Mouse (Mus musculus): ENCODE results near the gene Hmga1. TPM values are rescaled to one million over a fixed set of nuclear protein-coding genes. Genes with fewer than 3 reads are reported as not detected.

The Hmga1 gene
- 127 and 151 TPM in 2 replicates for polyA plus RNA-seq (2012; rRNA removed)

DNA sequence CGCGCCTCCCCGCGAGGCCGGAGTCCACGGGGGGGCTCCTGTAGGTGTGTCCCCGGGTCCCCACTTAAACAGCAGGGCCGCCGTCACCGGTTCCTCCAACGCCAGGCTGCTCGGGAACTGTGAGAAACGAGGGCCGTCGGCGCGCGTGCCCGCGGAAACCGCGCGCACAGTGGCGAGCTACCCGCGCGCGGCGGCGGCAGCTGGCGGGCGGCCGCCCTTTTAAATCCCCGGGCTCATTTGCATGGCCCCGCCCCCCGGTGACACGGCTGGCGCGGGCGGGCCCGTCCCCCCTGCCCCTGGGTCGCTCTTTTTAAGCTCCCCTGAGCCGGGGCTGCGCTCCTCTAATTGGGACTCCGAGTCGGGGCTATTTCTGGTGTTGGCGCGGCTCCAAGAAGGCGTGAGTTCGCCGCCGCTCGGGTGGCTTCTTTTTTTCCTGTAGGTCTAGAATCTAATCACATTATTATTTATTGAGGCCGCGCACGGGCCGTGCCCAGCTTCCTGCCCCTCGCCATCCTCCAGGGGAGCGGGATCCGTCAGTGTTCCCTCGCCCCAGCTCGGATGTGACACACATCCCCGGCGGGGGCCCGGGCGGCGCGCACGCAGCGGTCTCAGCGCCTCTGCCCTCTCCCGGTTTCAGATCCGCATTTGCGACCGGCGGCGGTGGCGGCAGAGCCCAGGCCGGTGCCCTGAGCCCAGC, at the start of gene Hmga1:
TSS of gene Hmga1 (plus strand) at position 183 of the 697 bp plus-strand sequence.

DNA sequence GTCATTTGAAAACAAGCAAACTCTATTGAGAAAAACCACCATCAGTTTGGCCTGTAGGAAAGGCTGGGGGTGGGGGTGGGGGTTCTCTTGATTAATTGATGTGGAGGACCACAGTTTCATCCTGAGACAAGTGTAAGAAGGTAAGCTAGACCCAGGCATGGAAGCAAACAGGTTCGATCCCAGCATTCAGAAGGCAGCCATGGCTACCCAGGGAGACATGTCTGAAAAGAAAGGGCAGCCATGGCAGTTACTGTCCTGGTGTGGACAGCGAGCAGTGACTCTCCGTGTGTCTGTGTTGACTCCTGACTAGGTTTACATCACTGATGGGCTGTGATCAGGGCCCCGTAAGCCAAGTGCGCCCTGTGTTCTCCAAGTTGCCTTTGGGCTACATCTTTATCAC, 35.0 kb upstream of the Hmga1 start, which contains the start of gene Grm4:
TSS of gene Grm4 (minus strand) at position 101 of the 400 bp plus-strand sequence.

GRCm38 (mm10) chr17:27565163-27565941, 9.1 kb downstream of the Hmga1 start, which contains the start of gene AI413582:
AI413582 (minus strand) TSS chr17:27565756.

Other genes starting within 250 kb of the Hmga1 start
- 0.21 and 0.72 TPM in 2 replicates for gene Grm4, start 35.1 kb upstream of the Hmga1 start, polyA plus RNA-seq (2012; rRNA removed)
- 57.5 and 66.6 TPM in 2 replicates for gene AI413582, start 9.3 kb downstream of the Hmga1 start, polyA plus RNA-seq (2012; rRNA removed)
- 76.6 and 85.3 TPM in 2 replicates for gene Nudt3, start 67.0 kb downstream of the Hmga1 start, polyA plus RNA-seq (2012; rRNA removed)
- gene RPS10-NUDT3, start 78.7 kb downstream of the Hmga1 start, polyA plus RNA-seq (2012; rRNA removed) = not detected in 2 replicates
- gene Rps10, start 80.2 kb downstream of the Hmga1 start, polyA plus RNA-seq (2012; rRNA removed) = 1,367 and 1,444 TPM in 2 replicates
- gene Pacsin1, start 99.0 kb downstream of the Hmga1 start, polyA plus RNA-seq (2012; rRNA removed) = 1.9 and 2.5 TPM in 2 replicates
- 330 and 353 TPM in 2 replicates for gene Spdef, start 172.5 kb downstream of the Hmga1 start, polyA plus RNA-seq (2012; rRNA removed)